Mouse (Mus musculus): ENCODE measurements at regions not wholly inside any gene's neighbourhood (a gene's known extent, or its start where the extent isn't known, plus 50 kb on each side); places are given as distances from the start of the nearest gene placed in this dataset.

DNA sequence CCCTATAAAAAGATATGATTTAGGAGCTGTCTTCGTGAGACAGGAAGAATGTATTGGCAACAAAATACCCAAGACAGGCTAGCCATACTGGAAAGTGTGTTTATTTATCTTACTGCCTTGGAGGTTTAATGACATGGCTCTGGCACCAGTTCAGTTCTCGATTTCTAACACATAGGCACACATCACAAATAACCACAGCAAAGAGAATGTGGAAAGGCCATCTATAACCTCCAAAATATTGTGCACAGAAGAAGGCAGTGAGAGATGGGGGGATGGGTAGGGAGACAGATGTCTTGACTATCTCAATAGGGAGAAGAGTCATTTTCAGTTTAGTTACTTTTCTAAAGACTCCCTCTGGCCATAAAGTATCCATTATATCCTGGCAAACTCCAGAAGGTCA, 90.5 kb downstream of the Minar1 start:
- no peak overlapping the region for H3K9ac ChIP-seq
- WGBS = 65% methylated on average over 2 of the region's 2 CpGs
- H3K27me3 ChIP-seq = no peaks in the 10 kb centered on the region
- no peak for ATAC-seq (ENCODE audit: insufficient number of reproducible peaks, insufficient read depth, low FRiP score, low TSS enrichment)
- H3K36me3 ChIP-seq = no peaks in the 10 kb centered on the region
- H3K27ac ChIP-seq = no peak overlapping the region
- H3K9me3 ChIP-seq = no peaks in the 10 kb centered on the region
- H3K4me3 ChIP-seq = no peak overlapping the region
- no peaks in the 10 kb centered on the region for H3K4me1 ChIP-seq
- H3K4me2 ChIP-seq (replicated peaks) = no peak overlapping the region

DNA sequence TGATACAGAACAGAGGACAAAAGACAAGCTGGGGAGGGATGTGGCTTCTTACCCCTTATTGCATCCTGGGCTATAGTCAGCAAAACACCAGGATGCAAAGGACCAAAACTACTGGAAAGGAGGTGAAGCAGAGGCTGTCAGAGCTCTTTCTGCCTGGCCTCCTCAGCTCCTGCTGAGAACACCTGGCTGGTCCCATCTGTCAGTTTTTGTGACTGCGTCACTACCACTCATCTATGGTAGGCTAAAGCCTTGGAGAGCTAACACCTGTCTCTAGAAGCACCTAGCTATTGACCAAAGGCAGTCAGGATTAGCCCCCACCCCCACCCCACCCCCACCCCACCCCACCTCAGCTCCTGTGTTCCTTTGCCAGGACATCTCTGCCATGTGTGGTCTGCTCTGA, 98.8 kb downstream of the Minar1 start:
- no peaks in the 10 kb centered on the region for H3K9me3 ChIP-seq
- H3K27me3 ChIP-seq = no peaks in the 10 kb centered on the region
- H3K4me2 ChIP-seq (replicated peaks) = no peak overlapping the region
- no peaks in the 10 kb centered on the region for H3K4me1 ChIP-seq
- no peak overlapping the region for H3K4me3 ChIP-seq
- no peak overlapping the region for H3K27ac ChIP-seq
- ATAC-seq (ENCODE audit: insufficient number of reproducible peaks, insufficient read depth, low FRiP score, low TSS enrichment) = no peak
- H3K36me3 ChIP-seq = no peaks in the 10 kb centered on the region
- 88% methylated on average over 1 of the region's 1 CpGs for WGBS
- H3K9ac ChIP-seq = no peak overlapping the region

DNA sequence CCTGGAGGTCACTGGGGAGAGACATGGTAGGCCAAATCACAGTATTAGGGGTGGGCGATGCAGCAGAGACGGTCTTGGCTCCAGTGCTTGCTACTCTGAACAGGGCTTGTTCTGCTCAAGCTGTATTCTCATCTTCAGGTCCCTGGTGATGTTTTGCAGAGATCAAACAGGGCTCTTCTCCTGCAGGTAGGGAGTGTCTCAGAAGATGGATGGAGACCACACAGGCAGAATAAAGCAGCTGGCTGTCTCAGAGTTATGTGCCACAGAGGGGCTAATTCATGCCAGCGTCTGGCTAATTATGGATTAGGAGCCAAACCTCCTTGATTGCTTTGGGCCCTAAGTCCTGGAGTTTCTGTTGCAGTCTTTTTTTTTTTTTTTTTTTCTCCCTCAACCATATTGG, 99.2 kb downstream of the Minar1 start:
- no peaks in the 10 kb centered on the region for H3K4me1 ChIP-seq
- H3K27me3 ChIP-seq = no peaks in the 10 kb centered on the region
- H3K36me3 ChIP-seq = no peaks in the 10 kb centered on the region
- H3K27ac ChIP-seq = no peak overlapping the region
- H3K4me2 ChIP-seq (replicated peaks) = no peak overlapping the region
- no peak for ATAC-seq (ENCODE audit: insufficient number of reproducible peaks, insufficient read depth, low FRiP score, low TSS enrichment)
- WGBS = 53% methylated on average over 3 of the region's 3 CpGs
- H3K9me3 ChIP-seq = no peaks in the 10 kb centered on the region
- H3K4me3 ChIP-seq = no peak overlapping the region
- H3K9ac ChIP-seq = no peak overlapping the region

DNA sequence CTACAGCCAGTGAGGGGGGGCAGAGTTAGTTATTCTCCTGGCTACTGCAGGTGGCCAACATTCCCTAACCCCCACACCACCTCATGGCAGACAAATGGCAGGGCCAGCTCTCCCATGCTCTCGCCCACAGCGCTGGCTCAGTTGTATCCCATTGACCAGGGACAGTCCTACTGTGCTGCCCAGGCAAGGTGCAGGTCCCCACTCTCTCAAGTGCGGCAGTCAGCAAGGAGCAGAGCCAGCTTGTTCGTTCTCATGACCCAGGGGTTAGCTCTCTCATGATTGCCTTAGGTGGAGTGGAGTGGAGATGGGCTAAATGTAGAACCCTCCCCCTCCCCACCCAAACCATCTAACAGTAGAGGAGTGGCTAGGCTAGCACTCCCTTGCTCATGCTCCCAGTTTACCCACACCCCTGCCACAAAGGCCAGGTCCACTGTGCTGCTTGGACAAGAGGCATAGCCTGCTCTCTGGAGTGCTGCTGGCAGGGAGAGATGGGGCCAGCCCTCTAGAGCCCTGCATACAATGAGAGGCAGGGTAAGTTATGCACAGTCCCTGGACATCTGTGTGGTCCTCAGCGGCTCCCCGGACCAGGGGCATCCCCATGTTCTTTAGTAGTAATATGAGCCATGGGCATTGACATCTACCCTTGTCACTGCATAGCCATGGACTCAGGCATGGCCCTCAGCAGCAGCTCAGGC, 114.4 kb downstream of the Minar1 start:
- no peak overlapping the region for H3K27ac ChIP-seq
- H3K27me3 ChIP-seq = no peaks in the 10 kb centered on the region
- no peak overlapping the region for H3K9ac ChIP-seq
- no peaks in the 10 kb centered on the region for H3K4me1 ChIP-seq
- no peaks in the 10 kb centered on the region for H3K9me3 ChIP-seq
- ATAC-seq (ENCODE audit: insufficient number of reproducible peaks, insufficient read depth, low FRiP score, low TSS enrichment) = peak; percentile 60
- no peaks in the 10 kb centered on the region for H3K36me3 ChIP-seq
- no peak overlapping the region for H3K4me2 ChIP-seq (replicated peaks)
- no peak overlapping the region for H3K4me3 ChIP-seq
- 89% methylated on average over 6 of the region's 6 CpGs for WGBS

DNA sequence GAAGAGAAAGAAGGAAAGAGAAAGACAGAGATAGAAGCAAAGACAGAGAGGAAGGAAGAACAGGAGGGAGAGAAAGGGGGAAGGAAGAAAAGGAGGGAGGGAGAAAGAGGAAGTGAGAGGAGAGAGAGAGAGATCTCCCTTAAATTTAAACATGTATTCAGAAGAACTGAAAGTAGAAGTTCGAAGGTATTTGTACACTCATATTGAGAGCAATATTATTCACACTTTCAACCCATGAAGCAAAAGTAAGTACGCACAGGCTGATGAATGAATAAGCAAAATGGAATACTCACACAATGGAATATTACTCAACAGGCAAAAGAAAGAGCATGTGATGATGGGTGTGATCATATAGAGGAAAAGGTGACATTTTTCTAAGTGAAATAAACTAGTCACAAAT, 120.8 kb downstream of the Minar1 start:
- no peak for ATAC-seq (ENCODE audit: insufficient number of reproducible peaks, insufficient read depth, low FRiP score, low TSS enrichment)
- WGBS = 93% methylated on average over 2 of the region's 2 CpGs

DNA sequence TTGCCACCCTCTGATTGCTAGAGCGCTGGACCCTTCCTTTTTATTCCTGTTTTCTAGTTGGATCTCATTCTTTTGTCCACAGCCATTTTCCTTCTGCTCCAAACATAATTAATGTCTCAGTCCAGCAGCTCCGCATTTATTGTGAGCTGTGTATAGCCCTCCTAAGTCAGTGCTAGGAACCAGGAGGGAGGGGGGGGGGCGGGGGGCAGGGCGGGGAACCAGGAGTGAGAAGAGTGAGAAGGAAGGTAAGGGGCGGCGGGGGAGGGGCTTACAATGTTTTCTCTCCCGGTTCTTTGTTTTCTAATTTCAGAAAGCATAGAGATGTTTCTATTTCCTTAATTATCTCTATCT, 125.6 kb downstream of the Minar1 start:
- Histone ChIP-seq H3K4me1 (no peaks in the 10 kb centered on the region), H3K36me3 (no peaks in the 10 kb centered on the region), H3K4me3 (no peak overlapping the region), H3K4me2 (replicated peaks) (no peak overlapping the region), H3K27ac (no peak overlapping the region), H3K9ac (no peak overlapping the region), H3K9me3 (no peaks in the 10 kb centered on the region), H3K27me3 (no peaks in the 10 kb centered on the region)
- 22% methylated on average over 5 of the region's 7 CpGs for WGBS
- no peak for ATAC-seq (ENCODE audit: insufficient number of reproducible peaks, insufficient read depth, low FRiP score, low TSS enrichment)

More for the DNA sequence above, 120.8 kb downstream of the Minar1 start:
- Histone ChIP-seq H3K36me3 (no peaks in the 10 kb centered on the region), H3K4me2 (replicated peaks) (no peak overlapping the region), H3K27me3 (no peaks in the 10 kb centered on the region), H3K9ac (no peak overlapping the region), H3K27ac (no peak overlapping the region), H3K9me3 (no peaks in the 10 kb centered on the region), H3K4me3 (no peak overlapping the region), H3K4me1 (no peaks in the 10 kb centered on the region)

DNA sequence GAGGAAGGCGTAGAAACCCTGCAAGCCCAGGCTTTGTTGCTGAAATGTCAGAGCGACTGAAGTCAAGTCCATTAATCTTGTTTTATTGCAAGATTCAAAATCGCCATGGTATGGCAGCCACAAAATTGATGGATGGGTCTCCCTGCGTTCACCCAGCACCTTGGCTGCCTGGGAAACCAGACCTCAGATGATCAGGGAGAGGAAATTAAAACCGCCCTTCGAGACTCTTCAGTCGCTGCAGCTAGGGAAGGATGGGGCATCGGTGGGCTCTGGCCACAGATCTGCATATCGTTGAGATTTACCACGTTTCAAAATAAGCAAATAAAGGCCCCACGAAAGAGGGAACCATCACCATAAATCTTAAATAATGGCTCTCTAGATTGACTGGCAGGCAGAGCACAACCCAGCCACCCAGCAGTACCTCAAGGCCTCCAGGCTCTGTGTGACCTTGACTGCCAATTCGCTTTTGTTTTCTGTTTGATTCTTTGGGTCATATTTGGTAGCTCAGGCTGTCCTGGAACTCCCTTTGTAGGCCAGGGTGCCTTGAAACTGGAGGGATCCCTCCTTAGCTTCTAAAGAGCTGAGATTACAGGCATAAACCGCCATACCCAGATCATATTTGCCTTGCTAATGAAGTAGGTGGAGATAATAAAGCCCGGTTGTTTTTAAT, 126.1 kb downstream of the Minar1 start:
- Histone ChIP-seq H3K36me3 (no peaks in the 10 kb centered on the region), H3K27ac (no peak overlapping the region), H3K4me2 (replicated peaks) (no peak overlapping the region), H3K4me1 (no peaks in the 10 kb centered on the region), H3K9me3 (no peaks in the 10 kb centered on the region), H3K4me3 (no peak overlapping the region), H3K27me3 (no peaks in the 10 kb centered on the region), H3K9ac (no peak overlapping the region)
- no peak for ATAC-seq (ENCODE audit: insufficient number of reproducible peaks, insufficient read depth, low FRiP score, low TSS enrichment)
- 59% methylated on average over 14 of the region's 14 CpGs for WGBS

DNA sequence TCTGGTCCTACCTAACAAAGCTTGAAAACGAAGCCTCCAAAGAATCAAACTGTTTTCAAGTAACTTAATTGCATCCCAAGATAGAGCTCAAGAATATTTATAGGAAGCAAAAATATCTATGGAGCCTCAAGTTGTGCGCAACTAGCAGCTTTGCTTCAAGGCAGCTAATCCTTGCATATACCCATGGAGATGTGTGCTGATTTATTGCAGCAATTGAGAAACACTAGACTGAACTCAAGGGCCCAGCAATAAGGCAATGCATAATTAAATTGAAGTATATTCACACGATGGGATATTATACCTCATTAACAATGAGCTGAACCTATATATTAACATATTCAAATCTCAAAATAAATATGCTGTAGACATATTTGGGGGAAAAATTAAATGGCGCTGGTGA, 135.3 kb downstream of the Minar1 start:
- H3K9me3 ChIP-seq = no peaks in the 10 kb centered on the region
- no peaks in the 10 kb centered on the region for H3K4me1 ChIP-seq
- no peaks in the 10 kb centered on the region for H3K36me3 ChIP-seq

DNA sequence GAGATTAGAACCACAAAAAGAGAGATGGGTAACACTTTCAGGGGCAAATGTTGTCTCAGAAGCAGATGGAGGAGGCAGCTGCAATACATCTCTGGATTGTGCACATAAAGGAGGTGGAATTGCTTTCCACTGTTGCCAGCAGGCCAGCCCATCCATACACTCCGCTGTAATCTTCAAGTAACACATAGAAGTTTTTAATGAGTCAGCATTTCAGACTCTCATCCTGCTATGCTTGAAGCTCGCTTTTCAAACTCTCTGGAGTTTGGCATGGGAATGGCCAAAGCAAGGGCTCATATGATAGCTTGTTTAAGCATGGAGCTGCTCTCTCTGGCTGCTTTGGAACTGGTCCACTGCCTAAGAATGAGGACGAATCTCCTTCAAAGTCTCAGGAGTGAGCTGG, 143.5 kb downstream of the Minar1 start:
- no peaks in the 10 kb centered on the region for H3K9me3 ChIP-seq
- no peak for ATAC-seq (ENCODE audit: insufficient number of reproducible peaks, insufficient read depth, low FRiP score, low TSS enrichment)
- no peak overlapping the region for H3K9ac ChIP-seq
- H3K4me2 ChIP-seq (replicated peaks) = no peak overlapping the region
- H3K27ac ChIP-seq = no peak overlapping the region
- H3K27me3 ChIP-seq = no peaks in the 10 kb centered on the region
- H3K4me1 ChIP-seq = no peaks in the 10 kb centered on the region
- WGBS = 71% methylated on average over 3 of the region's 3 CpGs
- H3K4me3 ChIP-seq = no peak overlapping the region
- H3K36me3 ChIP-seq = no peaks in the 10 kb centered on the region

More for the DNA sequence above, 135.3 kb downstream of the Minar1 start:
- H3K9ac ChIP-seq = no peak overlapping the region
- no peak overlapping the region for H3K4me2 ChIP-seq (replicated peaks)
- H3K27ac ChIP-seq = no peak overlapping the region
- no peak overlapping the region for H3K4me3 ChIP-seq
- 78% methylated on average over 4 of the region's 4 CpGs for WGBS
- no peaks in the 10 kb centered on the region for H3K27me3 ChIP-seq
- ATAC-seq (ENCODE audit: insufficient number of reproducible peaks, insufficient read depth, low FRiP score, low TSS enrichment) = no peak

DNA sequence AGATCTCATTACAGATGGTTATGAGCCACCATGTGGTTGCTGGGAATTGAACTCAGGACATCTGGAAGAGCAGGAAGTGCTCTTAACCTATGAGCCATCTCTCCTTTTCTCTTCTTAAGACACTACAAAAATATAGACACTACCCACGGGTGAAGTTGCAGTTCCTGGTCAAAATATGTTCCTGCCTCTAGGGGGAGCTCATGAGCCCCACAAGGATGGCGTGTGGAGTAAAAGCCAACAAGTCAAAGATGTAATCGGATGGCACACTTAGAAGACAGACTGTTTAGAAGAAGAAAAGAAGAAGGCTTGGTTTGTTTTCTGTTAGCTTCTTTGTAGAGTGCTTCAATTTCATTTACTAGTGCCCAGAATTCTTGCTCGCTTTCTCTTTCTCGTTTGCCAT, 161.7 kb downstream of the Minar1 start:
- no peak overlapping the region for H3K4me3 ChIP-seq
- no peak overlapping the region for H3K4me2 ChIP-seq (replicated peaks)
- ATAC-seq (ENCODE audit: insufficient number of reproducible peaks, insufficient read depth, low FRiP score, low TSS enrichment) = no peak
- WGBS = 37% methylated on average over 5 of the region's 5 CpGs
- no peaks in the 10 kb centered on the region for H3K9me3 ChIP-seq
- H3K4me1 ChIP-seq = no peaks in the 10 kb centered on the region
- H3K27ac ChIP-seq = no peak overlapping the region
- H3K9ac ChIP-seq = no peak overlapping the region
- no peaks in the 10 kb centered on the region for H3K27me3 ChIP-seq
- H3K36me3 ChIP-seq = no peaks in the 10 kb centered on the region

DNA sequence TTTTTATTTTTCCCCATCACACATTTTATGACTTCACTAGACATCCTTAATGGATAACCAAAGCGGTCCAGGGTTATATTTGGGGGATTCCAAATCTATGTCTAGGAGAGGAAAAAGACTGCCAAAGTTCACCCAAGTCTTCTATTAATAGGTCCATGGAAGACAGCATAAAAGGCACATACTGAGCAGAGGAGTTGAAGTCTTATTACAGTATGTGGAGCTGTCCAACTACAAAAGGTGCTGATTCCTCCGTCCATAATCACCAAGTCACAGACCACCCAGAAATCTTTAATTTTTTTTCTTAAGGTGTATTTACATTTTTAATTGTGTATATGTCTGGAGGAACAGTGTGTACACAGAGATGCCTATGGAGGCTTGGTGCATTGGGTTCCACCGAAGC, 166.3 kb downstream of the Minar1 start:
- H3K4me1 ChIP-seq = no peaks in the 10 kb centered on the region
- WGBS = 80% methylated on average over 3 of the region's 3 CpGs
- ATAC-seq (ENCODE audit: insufficient number of reproducible peaks, insufficient read depth, low FRiP score, low TSS enrichment) = no peak
- H3K27me3 ChIP-seq = no peaks in the 10 kb centered on the region
- no peak overlapping the region for H3K4me3 ChIP-seq
- H3K9me3 ChIP-seq = no peaks in the 10 kb centered on the region
- no peak overlapping the region for H3K9ac ChIP-seq
- H3K4me2 ChIP-seq (replicated peaks) = no peak overlapping the region
- H3K36me3 ChIP-seq = no peaks in the 10 kb centered on the region
- H3K27ac ChIP-seq = no peak overlapping the region

DNA sequence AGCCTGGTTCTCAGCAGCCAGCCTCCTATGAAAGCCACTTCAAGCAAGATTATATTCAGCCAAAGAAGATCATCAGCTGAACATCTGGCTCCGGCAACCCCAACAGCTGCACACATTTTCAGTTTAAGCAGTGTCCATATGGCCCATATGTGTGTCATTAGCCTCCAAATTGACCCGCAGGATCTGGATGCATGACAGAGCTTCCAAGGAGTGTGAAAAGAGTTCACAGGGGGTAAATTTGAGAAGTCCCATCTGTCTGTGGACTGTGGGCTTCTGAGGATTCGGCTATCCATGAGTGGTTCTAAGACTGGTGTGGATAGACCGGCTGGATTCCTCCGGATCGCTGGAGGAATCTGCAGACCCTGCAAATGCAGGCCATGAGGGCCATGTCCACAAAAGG, 173.3 kb downstream of the Minar1 start:
- Histone ChIP-seq H3K27me3 (no peaks in the 10 kb centered on the region), H3K27ac (no peak overlapping the region), H3K9ac (no peak overlapping the region), H3K4me3 (no peak overlapping the region), H3K4me1 (no peaks in the 10 kb centered on the region), H3K4me2 (replicated peaks) (no peak overlapping the region), H3K36me3 (no peaks in the 10 kb centered on the region), H3K9me3 (no peaks in the 10 kb centered on the region)
- WGBS = 45% methylated on average over 6 of the region's 6 CpGs
- ATAC-seq (ENCODE audit: insufficient number of reproducible peaks, insufficient read depth, low FRiP score, low TSS enrichment) = no peak
